Mouse (Mus musculus) brain, embryonic 14.5 days (tissue): ENCODE results near the gene 4933425L06Rik. TPM values are rescaled to one million over a fixed set of nuclear protein-coding genes. Genes with fewer than 3 reads are reported as not detected.
A peak's percentile ranks its signal among the peaks of the same experiment; 100 is the strongest.

Source experiments
- DNase-seq: peaks from one replicate; pipeline ENCODE4 v3.0.0-alpha.2; 2011; ENCODE audit warnings: low read depth
- CTCF ChIP-seq: fragments of 200-500 bp; IDR thresholded peaks from 2 replicates; pipeline ENCODE4 v1.5.1; 2012; ENCODE audit warnings: inconsistent platforms, mild to moderate bottlenecking, moderate library complexity, borderline replicate concordance; ENCODE audit not compliant: insufficient read depth, insufficient read length; ENCODE audit errors: extremely low read depth
- POLR2A ChIP-seq: fragments of 200-500 bp; IDR thresholded peaks from 2 replicates; pipeline ENCODE4 v1.6.1; 2012; ENCODE audit warnings: mild to moderate bottlenecking, inconsistent platforms, borderline replicate concordance; ENCODE audit not compliant: poor library complexity, insufficient read depth, insufficient read length, severe bottlenecking; ENCODE audit errors: extremely low read depth
- polyA plus RNA-seq: library from polyadenylated mRNA; depleted of rRNA; stranded (reverse); fragments of >200 nt; gene quantifications from 2 replicates; pipeline ENCODE4 v1.2.3, GENCODE M21; 2012; rRNA removed

The 4933425L06Rik gene
- polyA plus RNA-seq, 1 experiment: not detected

GRCm38 (mm10) chr13:105139881-105140280 lies 58.0 kb downstream of the 4933425L06Rik start:
- TF ChIP-seq CTCF (no peak), POLR2A (no peak)
- no peak for DNase-seq

GRCm38 (mm10) chr13:105146827-105147226 lies 64.9 kb downstream of the 4933425L06Rik start:
- DNase-seq: no peak
- no peak for TF ChIP-seq CTCF
- no peak for TF ChIP-seq POLR2A

- no peak for TF ChIP-seq POLR2A
- no peak for TF ChIP-seq CTCF
- DNase-seq: no peak
These were observed 66.0 kb downstream of the 4933425L06Rik start for GRCm38 (mm10) chr13:105147795-105148418.

GRCm38 (mm10) chr13:105150006-105150405 lies 68.1 kb downstream of the 4933425L06Rik start:
- TF ChIP-seq CTCF (no peak), POLR2A (no peak)
- no peak for DNase-seq

GRCm38 (mm10) chr13:105153955-105154354 lies 72.0 kb downstream of the 4933425L06Rik start:
- peak; percentile 47; the same call in 1 of the 2 replicates for TF ChIP-seq CTCF
- no peak for TF ChIP-seq POLR2A
- DNase-seq: peak; percentile 37

GRCm38 (mm10) chr13:105165441-105165840 lies 83.5 kb downstream of the 4933425L06Rik start:
- no peak for DNase-seq
- TF ChIP-seq POLR2A (no peak), CTCF (no peak)

Other genes with a start within 250 kb of the 4933425L06Rik start
- gene Shisal2b, start 218.2 kb upstream of the 4933425L06Rik start, polyA plus RNA-seq: 0.41 and 0.68 TPM in 2 replicates
- 3.3 and 5.0 TPM in 2 replicates for gene Rgs7bp, start 27.2 kb upstream of the 4933425L06Rik start, polyA plus RNA-seq
- gene Rnf180, start 212.7 kb downstream of the 4933425L06Rik start, polyA plus RNA-seq: 18.7 and 21.7 TPM in 2 replicates